Mouse (Mus musculus): ENCODE data around the gene Wdr25.

Gene Wdr25

DNA sequence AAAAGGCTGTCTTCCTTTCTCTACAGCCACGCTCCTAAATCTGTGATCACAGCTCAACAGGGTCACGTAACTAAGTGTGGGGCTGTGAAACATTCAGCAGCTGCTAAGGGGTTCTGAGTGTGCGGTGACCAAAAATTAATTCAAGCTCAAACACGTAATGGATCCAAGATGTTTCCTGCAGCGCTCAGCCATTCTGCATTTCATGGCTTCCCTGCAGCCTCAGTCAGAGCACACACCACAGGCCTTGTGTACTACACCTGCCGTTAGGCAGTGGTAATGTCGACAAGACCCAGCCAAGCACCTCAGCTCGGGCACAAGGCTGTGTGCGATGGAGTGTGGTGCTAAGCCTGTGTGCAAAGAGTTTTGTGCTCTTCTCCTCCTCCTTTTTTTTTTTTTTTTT lies 94.0 kb downstream of the Wdr25 start:
- no peak for DNase-seq (ENCODE audit: low spot score)

DNA sequence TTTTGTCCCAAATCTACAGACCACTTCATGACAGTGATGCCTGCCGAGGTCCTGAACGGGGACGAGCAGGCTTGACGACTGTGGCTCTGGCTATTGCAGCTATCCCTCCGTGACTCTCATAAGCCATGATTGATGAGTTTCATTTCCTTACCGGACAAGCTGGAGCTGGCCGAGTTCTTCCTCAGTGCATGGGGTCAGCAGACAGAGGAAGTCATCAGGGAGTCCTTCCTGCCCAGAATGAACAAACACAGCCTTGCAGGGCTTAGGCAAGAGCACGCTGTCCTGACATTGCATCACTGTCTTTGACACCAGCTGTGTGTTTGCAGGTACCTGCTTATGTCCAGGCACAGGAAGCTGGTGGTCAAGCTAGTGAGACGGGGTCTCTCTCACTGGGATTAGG lies 97.0 kb downstream of the Wdr25 start:
- DNase-seq (ENCODE audit: low spot score), result no peak

DNA sequence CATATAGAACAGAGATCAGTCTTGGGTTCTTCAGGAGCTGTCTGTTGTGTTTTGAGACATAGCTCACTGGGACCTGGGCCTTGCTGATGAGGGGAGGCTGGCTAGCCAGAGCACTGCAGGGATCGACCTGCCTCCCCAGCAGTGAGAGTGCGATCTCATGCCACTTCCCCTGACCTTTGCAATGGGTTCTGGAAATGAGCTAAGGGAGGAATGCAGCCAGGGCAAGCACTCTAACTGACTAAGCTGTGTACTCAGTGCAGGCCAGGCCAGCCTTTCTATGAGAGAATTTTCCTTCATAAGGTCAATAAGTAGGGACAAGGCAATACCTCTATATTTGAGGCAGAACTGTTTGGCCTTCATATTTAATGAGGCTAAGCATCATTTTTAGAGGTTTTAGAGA lies 99.6 kb downstream of the Wdr25 start:
- no peak for DNase-seq (ENCODE audit: low spot score)

DNA sequence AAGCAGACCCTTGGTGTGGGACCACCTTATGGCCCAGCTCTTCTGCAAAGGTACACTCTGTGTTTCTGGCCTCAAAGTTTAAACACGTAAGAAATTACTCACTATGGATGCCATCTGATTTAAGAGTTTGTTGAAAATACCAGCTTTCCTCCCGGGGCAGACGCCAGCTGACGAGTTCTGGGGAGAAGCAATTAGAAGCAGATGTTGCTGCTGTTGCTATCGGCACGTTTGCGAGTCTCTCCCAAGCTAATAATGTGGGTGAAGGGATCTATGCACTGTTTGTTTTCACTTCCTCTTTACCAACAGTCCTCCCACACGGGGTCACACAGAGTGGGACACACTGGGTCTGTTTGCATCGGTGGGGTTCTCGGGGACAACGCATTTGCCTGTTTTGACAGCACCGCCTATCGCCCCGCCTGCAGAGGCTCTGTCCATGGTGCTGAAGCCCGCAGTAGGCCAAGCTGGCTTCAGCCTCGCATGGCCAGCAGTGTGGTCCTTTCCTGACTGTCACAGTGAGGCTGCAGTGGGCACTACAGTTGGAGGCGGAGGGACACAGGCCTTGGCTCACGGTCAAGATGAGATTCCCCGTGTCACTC lies 101.1 kb downstream of the Wdr25 start:
- DNase-seq (ENCODE audit: low spot score), result no peak

DNA sequence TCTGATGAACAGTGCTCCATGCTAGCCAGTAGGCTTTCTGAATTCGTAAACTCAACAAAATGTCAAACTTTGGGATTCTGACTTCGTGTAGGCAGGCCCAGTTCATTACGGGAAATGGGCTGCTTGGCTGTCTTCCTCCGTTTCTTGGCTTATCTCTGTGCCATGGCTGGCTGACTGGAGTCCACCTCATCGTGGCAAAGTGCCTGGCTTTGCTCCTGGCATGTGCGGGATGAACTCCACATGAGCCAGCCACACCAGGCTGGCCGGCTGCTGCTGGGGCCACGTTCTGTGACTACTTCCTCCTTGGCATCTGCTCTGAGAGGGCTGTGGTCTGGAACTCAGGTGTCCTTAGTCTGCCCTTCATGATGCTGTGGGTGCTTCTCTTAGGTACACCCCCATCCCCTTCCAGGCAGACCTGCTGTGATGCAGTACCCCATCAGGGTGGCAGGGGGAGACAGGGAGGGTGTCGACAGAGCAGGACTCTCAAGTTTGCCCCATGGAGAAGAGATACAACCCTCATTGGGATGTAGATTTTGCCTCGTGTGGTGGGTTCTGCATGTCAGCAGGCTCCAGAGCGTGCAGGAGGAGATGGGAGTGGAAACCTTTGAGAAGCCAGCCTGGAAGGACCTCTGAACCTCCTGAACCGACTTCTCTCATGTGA lies 102.7 kb downstream of the Wdr25 start:
- DNase-seq (ENCODE audit: low spot score), result no peak

DNA sequence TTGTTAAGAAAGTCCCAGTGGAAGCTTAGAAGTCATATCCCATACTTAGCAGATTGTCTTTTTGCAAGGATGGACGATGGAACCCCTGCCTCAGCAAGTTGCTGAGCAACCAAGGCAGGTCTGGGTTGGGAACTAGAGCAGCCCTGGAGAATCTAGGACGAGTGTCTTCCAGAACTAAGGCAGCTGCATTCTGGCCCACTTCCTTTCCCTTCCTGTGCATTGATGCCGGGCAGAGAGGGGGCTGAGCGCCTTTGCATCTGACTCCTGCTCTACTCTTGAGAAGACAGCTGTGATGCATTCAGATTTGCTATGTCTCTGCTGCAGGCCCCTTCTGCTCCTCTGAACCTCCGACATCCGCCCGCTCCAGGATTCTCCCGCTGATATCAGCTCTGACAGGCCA lies 103.8 kb downstream of the Wdr25 start:
- no peak for DNase-seq (ENCODE audit: low spot score)

DNA sequence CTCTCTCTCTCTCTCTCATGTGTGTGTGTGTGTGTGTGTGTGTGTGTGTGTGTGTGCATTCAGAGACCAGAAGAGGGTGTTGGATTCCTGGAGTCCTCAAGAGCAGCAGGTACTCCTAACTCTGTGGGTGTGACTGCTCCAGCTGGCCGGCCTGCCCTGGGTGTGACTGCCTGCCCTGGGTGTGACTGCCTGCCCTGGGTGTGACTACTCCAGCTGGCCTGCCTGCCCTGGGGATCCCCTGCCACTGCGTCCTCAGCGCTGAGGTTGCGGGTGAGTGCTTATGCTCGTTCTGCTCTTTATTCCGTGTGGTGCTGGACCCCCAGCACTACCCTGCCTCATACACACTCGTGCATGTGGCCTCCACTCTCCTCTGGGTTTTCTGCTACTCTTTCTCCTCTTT lies 109.5 kb downstream of the Wdr25 start:
- DNase-seq (ENCODE audit: low spot score), result no peak

DNA sequence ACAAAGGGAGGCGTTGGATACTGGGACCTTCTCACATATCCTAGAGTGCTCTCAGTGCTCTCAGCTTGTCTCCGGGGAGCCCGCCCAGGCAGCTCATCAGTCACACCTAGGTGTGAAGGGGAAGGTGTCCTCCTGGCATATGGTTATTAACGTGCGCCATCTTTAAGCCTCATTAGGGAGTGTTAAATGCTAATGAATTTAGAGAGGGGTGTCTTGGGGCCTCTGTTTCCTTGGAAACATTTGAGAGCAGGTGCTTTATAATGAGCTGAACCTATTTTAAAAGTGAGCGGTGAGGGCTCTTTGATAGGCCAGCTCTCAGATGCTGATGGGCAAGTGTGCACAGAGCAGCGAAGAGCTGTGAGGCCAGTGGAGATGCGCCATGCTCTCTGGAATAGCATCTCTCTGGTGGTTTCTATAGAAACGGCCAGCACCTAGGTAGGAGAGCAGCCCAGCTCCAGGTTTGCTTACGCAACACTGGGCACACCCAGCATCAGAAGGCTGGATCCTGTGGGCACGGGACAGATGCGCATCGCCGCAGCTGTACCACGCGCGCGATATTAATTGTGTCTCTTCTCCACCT lies 116.7 kb downstream of the Wdr25 start:
- DNase-seq (ENCODE audit: low spot score), result no peak

DNA sequence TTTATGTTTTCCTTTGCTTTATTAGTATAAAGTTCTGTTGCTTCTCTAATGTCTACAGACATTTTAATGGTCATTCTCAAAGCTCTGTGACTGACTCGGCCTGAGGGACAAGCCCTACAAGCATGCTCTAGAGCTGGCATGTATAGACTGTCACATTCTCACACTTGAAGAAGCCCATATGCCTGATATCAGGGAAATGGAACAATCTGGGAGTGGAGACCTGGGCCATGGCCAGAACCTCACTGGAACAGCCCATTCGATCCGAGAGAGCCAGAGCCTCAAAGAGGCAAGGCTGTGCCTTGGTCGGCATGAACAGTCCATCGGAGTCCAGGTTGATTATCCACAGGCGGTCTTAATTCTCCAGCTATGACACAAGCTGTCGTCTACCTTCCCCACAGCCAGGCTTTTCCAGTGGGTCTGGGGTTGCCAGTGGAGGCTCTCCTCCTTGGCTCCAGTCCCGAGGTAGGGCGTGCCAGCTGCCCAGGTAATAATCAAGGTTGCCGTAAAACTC lies 128.8 kb downstream of the Wdr25 start:
- DNase-seq (ENCODE audit: low spot score), result no peak

DNA sequence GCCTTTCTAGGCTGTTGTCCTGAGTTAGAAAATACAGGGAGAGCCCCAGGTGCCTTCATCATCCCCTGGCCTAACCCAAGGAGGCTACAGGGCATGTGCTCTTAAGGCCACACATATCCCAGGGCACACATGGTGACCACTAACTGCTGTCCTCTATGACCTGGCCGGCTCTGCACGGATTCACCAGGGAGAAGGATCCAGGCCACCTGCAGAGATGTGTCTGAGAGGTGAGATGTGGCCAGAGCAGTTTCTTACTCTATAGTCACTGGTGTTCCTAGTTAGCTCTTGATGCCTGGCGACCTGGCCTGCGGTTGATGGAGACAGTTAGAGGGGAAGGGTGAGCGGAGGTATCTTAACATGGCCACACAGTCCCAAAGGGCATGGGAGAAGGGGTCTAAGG lies 129.5 kb downstream of the Wdr25 start:
- no peak for DNase-seq (ENCODE audit: low spot score)

DNA sequence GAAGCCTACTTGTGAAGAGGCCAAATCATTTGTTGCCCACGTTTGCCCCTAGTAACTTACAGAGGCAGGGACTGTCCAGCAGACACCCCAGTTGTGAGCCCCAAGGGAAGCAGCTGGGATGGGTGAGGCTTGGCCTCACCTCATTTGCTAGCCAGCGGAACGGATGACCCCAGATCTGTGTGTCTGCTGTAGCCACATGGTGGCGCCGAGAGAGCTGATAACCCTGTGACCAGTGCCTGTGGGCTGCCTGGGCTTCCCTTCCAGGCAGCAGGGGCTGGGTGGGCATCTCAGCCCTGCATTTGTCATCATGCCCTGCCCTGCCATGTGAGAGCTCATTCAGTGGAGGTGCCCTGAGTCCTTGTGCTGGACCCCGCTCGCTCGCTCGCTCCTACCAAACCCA lies 130.3 kb downstream of the Wdr25 start:
- DNase-seq (ENCODE audit: low spot score), result no peak

DNA sequence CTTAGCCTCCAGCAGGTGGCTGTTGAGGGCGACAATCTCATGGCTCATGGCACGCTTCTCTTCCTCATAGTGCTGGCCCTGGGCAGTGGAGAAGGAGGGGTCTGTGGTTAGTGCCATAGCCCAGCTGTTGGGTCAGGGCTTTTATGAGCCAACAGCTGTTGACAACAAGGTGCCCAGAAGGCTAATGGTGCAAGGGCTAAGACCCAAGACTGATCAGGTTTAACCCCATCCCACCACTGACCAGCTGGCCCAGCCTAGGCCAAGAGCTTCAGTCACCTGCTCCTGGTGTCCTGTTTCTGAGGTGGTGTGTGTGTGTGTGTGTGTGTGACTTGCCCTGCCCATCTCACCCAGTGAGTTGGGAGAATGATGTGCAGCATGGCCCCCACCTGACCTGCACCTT lies 143.6 kb downstream of the Wdr25 start:
- no peak for DNase-seq (ENCODE audit: low spot score)

DNA sequence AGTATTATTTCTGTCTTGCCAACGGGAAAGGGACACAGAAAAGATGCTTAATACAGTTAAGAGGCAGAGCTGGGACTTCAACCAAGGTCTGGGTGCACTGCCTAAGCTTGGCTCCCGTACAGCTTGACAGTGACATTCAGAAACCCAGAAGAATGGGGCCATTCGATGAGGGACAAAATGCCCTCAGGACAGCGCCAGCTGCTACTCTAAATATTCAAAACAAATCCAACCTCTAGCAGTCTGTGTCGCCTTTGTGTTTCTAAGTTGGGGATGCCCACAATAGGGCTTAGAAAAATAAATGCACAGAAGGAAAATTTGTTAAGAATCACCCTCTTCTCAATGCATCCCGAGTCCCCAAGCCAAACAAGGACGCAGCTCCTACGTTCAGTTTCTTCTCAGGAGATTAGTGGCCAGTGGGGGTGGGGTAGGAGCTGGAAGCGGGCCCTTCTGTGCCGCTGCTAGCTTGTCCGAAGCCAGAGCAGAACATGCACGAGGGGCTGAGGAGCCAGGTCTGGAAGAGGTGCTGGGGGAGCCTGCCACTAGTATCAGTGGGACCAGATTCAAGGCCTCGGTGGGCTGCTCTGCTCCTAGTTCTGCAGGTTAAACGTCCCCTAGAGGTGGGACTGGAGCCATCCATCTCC lies 144.9 kb downstream of the Wdr25 start:
- DNase-seq (ENCODE audit: low spot score), result no peak

DNA sequence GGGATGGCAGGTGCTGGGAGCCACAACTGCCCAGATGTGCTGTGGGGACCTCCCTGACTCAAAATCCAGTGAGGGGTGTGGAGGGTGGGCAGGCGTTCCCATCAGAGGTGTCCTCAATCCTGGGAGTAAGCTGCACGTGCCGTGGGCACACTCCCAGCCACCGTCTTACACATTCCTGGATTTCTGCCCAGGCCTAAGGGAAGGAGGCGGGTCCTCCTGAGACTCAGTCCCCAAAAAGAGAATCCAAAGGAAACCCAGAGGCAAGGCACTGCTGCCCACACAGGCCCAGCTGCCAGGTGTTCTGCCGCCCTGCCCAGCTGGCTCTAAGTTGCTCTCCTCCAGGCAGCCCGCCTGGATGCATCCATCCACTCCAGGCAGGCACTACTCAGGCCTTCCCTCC lies 145.9 kb downstream of the Wdr25 start:
- no peak for DNase-seq (ENCODE audit: low spot score)

DNA sequence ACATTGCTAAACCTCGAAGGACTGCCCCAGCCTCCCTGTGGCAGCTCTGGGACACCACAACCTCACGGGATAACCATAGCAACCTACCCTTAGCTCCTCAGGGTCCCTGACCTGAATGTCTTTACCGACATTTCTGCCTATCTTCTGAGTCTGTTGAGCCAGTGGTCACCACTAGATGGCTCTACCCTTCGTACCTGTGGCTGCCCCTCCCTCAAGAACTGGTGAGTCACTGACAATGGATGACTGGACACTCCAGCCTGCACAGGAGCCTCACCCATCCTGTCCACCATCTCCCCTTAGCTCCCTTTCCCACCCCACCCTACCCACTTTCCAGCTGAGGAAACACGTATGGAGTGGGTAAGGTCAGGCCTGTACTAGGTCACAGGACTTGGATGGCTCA lies 151.1 kb downstream of the Wdr25 start:
- no peak for DNase-seq (ENCODE audit: low spot score)

DNA sequence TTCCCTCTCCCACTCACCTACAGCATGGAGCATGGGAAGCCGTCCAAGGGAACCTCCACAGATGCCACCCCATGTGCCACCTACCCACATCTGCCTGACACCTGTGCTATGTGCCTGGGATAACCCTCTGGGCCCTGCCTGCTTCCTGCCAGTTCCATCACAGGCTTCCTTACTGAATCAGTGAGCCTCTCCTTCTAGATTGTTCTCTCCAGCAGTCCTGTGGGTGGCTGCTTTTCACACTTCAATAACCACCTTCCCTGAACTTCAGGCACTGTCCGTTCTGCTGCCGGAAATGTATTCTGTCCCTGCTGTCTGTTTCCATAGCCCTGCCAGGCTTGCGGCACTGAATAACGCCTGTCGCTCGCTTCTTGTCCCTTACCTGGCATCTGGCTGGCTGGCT lies 152.2 kb downstream of the Wdr25 start:
- DNase-seq (ENCODE audit: low spot score), result no peak

DNA sequence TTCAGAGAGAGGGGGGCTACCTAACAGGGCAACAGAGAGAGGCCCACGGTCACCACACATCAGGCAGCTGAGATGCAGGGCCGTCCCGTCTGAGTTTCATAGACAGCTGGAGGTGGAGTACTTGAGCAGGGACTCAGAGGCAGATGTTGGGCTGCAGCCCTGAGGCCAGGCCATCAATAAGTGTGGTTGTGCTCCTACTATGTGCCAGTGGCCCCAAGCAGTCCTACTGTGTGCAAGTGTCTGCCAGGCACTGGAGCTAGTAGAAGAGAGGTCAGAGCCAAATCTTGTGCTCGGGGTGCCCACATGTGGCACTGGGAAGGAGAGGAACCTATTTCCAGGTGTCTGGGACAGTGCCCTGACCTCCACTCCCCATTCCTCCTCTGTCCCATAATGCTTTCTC lies 156.5 kb downstream of the Wdr25 start:
- no peak for DNase-seq (ENCODE audit: low spot score)

DNA sequence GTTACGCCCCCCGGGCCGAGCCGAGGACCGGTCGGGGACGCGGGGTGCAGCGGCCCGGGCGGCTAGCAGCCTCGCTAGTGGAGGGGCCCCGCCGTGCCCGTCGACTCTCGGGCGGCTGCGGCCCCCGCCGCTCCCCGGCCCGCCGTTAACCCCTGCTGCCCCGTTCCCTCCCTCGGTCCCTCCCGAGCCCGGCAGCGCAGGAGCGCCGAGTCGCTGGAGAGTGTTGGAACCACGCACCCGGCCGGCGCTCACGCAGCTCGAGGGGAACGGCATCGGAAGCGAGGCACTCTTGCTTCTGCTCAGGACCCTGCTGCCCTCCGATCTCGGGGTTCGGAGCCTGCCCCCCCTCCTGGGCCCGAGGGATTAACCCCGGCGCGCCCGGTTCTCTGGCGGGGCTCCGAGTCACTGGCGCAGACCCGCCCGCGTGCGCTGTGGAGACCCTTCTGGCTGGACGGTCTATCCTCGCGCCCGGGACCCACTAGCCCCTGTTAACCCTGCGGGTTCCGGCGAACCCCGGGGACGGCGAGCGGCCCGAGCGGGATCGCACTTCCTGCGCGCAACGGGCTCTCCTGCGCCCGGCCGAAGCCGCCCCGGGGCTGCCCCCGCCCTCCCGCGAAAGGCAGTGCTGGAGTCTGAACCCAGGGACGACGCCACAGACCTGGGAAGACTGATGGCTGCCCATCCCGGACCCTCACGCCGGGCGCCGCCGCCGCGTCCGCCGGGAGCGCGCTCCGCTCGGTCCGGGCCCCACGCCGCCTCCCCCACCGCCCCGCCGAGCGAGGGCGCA lies 159.8 kb downstream of the Wdr25 start:
- no peak for DNase-seq (ENCODE audit: low spot score)

DNA sequence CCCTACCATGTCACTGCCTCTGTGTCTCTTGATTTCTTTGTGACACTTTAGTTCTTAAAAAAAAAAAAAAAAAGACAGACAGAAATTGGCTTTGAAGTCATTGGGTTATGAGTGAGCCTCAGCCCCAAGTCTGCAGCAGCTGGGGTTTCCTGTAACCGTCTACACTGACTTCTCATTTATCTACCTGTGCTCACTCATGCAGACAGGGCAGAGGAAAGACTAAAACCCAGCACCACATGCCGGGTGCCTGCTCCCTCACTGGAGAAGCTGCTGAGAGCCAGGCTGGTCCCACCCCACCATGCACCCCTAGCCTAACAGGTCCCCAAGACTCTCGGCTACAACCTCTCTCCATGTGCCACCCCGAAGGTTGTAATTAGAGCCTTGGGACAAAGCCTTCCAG lies 164.3 kb downstream of the Wdr25 start:
- no peak for DNase-seq (ENCODE audit: low spot score)

DNA sequence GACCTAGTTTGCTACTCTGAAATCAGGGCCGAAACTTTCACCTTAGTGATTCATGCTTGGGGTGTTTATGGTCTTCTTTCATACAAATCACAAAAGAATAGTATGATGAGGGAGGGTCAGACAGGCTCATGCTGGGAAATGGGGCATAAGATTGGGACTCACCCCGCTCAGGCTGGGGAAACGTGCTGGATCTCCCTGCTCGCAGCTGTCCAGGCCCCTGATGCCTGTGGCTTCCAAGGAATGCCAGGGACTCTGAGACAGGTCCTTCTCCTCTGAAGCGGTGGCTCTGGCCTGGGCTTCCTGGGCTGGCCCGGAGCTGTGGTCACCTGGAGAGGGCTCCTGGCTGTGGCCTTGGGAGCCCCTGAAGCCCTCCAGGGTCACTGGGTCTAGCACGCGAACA lies 165.2 kb downstream of the Wdr25 start:
- no peak for DNase-seq (ENCODE audit: low spot score)

DNA sequence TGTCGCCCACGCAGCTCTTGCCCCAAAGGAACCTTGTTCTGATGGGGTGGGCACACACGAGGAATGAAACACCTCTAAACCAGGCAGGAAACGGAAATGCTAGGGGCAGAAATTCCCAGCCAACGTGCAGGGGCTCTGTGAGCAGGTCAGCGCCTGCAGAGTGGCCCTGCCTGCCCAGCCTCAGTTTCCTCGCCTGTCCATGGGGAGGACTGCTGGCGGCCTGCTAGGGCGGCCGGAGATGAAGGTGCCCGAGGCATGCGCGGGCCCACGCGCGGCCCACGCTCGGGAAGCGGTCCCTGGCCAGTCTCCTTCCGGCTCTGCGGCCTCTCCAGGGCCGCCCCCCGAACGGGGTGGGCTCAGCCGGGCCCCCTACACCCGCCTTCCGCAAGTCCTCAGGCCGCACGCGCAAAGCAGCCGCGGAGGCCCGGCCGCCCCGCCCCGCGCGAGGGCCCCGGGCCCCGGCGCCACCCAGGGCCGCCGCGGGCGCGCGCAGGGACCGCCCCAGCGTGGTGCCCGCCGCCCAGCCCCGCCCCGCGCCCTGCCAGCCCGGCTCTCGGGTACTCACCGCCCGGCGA lies 174.2 kb downstream of the Wdr25 start:
- no peak for DNase-seq (ENCODE audit: low spot score)

DNA sequence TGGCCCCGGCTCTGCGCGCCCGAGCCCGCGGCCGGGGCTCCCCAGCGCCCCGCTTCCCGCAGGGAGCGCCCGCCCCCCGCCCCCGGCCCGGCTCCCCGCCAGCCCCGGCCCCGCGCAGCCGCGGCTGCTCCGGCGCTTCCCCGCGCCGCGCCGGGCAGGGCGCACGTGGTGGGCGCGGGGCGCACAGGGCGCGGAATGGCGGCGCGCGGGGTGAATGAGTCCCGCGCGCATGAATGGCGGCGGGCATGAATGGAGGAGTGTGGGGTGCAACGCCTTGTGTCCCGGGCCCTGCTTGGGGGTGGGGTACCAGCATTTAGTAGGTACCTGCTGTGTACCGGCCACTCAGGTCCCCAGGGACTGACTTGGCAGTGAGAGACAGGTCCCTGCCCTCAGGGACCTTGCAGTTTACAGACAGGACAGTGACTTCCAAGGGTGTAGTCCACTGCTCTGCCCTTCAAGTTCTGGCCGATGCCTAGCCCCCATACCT lies 174.8 kb downstream of the Wdr25 start, which contains the start of gene Begain:
TSS of gene Begain (minus strand) at position 51 of the 487 bp plus-strand sequence.
- DNase-seq (ENCODE audit: low spot score), result no peak
